Mouse (Mus musculus) embryonic fibroblast, embryonic 13.5 days (primary cell): ENCODE measurements around the gene Crybb1.

ENCODE experiments used
- CTCF ChIP-seq: IDR thresholded peaks from 2 replicates; pipeline ENCODE4 v1.5.1; 2011; ENCODE audit warnings: mild to moderate bottlenecking, control low read depth, low read length, moderate library complexity, borderline replicate concordance; ENCODE audit not compliant: insufficient read depth
- POLR2A ChIP-seq: IDR thresholded peaks from 2 replicates; pipeline ENCODE4 v1.6.1; 2011; ENCODE audit warnings: low read depth, mild to moderate bottlenecking, control low read depth, low read length, moderate library complexity

- no peak for TF ChIP-seq CTCF
- TF ChIP-seq POLR2A, result no peak
Measured at GRCm38 (mm10) chr5:112282123-112282779, 26.6 kb downstream of the Crybb1 start.
